Mouse (Mus musculus): ENCODE data around the gene Foxp1. TPM values are rescaled to one million over a fixed set of nuclear protein-coding genes. Genes with fewer than 3 reads are reported as not detected.

Foxp1 gene
- polyA plus RNA-seq, 1 experiment from 2014 or later: 89.2 TPM

DNA sequence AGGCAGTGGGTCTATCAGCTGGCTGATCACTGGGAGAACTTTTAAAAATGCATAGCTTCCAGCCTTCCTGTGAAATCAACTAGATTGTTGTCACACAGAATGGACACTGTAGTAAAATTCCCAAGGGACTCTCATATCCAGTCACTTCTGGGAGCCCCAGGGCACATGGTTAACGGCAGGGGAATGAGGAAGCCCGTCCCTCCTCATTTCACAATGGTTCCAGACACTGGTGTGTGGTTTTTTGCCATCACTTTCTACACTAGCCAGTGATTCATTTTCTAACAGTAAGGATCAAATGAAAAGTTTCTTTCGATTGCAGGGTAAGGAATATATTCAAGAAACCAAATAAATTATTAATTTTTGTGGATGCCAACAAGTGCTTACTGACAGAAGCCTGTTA lies 54.7 kb downstream of the Foxp1 start:
- no peak overlapping the region for H3K4me2 ChIP-seq (ENCODE audit: low read length)
- H3K9me3 ChIP-seq (ENCODE audit: control insufficient read depth, low read length): no peaks in the 10 kb centered on the region
- DNase-seq (no peak), ATAC-seq (ENCODE audit: low FRiP score, low TSS enrichment) (no peak)
- 48% methylated on average over 3 of the region's 3 CpGs for WGBS
- H3K27ac ChIP-seq (replicated peaks; ENCODE audit: low read depth, low read length): no peak overlapping the region
- no peaks in the 10 kb centered on the region for H3K27me3 ChIP-seq (ENCODE audit: control insufficient read depth, insufficient read depth, low read length)
- H3K36me3 ChIP-seq (ENCODE audit: control insufficient read depth, insufficient read depth, low read length): no peaks in the 10 kb centered on the region
- H3K4me3 ChIP-seq (replicated peaks; ENCODE audit: low read depth, low read length): no peak overlapping the region
- 0 out of 2 replicates have a peak, but pooled peaks cover 3% of the 10 kb centered on the region for H3K4me1 ChIP-seq (ENCODE audit: control insufficient read depth, insufficient read depth, low read length)
- no peak overlapping the region for H3K9ac ChIP-seq (replicated peaks; ENCODE audit: low read length)

DNA sequence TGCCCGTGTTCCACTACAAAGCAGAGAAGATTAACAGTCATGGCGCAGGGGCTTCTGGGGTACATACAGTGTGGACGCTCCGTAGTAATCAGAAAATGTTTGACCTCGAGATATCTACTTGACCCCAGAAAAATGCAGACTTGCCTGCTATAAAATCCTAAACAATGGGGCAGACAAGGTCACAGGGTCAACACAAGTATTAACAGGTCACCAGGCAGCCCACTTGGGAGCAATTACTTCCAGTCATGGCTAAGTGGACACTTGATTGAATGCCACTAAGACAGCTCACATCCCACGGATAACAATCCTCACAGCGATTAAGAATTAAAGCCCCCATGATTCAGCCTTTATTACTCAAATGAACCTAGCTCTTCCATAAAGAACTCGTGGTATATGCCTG lies 55.4 kb downstream of the Foxp1 start:
- 20% methylated on average over 8 of the region's 8 CpGs for WGBS
- Histone ChIP-seq H3K4me1 (ENCODE audit: control insufficient read depth, insufficient read depth, low read length) (0 out of 2 replicates have a peak, but pooled peaks cover 3% of the 10 kb centered on the region), H3K9me3 (ENCODE audit: control insufficient read depth, low read length) (no peaks in the 10 kb centered on the region), H3K4me3 (replicated peaks; ENCODE audit: low read depth, low read length) (no peak overlapping the region), H3K27ac (replicated peaks; ENCODE audit: low read depth, low read length) (no peak overlapping the region), H3K27me3 (ENCODE audit: control insufficient read depth, insufficient read depth, low read length) (no peaks in the 10 kb centered on the region), H3K4me2 (ENCODE audit: low read length) (no peak overlapping the region), H3K9ac (replicated peaks; ENCODE audit: low read length) (no peak overlapping the region), H3K36me3 (ENCODE audit: control insufficient read depth, insufficient read depth, low read length) (no peaks in the 10 kb centered on the region)
- DNase-seq: no peak
- no peak for ATAC-seq (ENCODE audit: low FRiP score, low TSS enrichment)

GRCm38 (mm10) chr6:99466354-99466753 lies 56.2 kb downstream of the Foxp1 start:
- no peaks in the 10 kb centered on the region for H3K36me3 ChIP-seq (ENCODE audit: control insufficient read depth, insufficient read depth, low read length)
- 0 out of 2 replicates have a peak, but pooled peaks cover 3% of the 10 kb centered on the region for H3K4me1 ChIP-seq (ENCODE audit: control insufficient read depth, insufficient read depth, low read length)
- no peak for DNase-seq
- no peak overlapping the region for H3K4me2 ChIP-seq (ENCODE audit: low read length)
- 89% methylated on average over 8 of the region's 8 CpGs for WGBS
- no peak for ATAC-seq (ENCODE audit: low FRiP score, low TSS enrichment)
- no peak overlapping the region for H3K9ac ChIP-seq (replicated peaks; ENCODE audit: low read length)
- H3K4me3 ChIP-seq (replicated peaks; ENCODE audit: low read depth, low read length): no peak overlapping the region
- no peak overlapping the region for H3K27ac ChIP-seq (replicated peaks; ENCODE audit: low read depth, low read length)
- H3K27me3 ChIP-seq (ENCODE audit: control insufficient read depth, insufficient read depth, low read length): no peaks in the 10 kb centered on the region
- H3K9me3 ChIP-seq (ENCODE audit: control insufficient read depth, low read length): no peaks in the 10 kb centered on the region

DNA sequence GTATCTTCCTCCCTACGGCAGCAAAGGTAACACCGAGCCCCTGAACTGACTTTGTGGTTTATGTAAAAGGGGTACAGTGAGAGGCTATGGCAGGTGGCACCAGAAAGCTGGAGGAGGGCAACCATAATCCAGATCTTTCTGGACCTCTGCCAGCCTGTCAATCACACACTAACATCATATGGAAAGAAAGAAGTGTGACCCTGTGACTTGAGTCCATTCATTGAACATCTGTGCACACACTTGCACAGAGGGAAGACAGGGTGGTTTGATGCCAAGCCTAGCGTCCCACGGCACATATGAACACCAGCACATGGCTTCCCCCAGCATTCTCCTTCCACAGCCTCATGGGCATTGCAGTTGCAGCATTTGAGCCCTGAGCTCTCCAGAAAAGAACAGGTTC lies 58.1 kb downstream of the Foxp1 start:
- WGBS: 69% methylated on average over 4 of the region's 4 CpGs
- Histone ChIP-seq H3K4me3 (replicated peaks; ENCODE audit: low read depth, low read length) (no peak overlapping the region), H3K27me3 (ENCODE audit: control insufficient read depth, insufficient read depth, low read length) (no peaks in the 10 kb centered on the region), H3K27ac (replicated peaks; ENCODE audit: low read depth, low read length) (no peak overlapping the region), H3K9ac (replicated peaks; ENCODE audit: low read length) (no peak overlapping the region), H3K4me1 (ENCODE audit: control insufficient read depth, insufficient read depth, low read length) (0 out of 2 replicates have a peak, but pooled peaks cover 3% of the 10 kb centered on the region), H3K9me3 (ENCODE audit: control insufficient read depth, low read length) (no peaks in the 10 kb centered on the region), H3K36me3 (ENCODE audit: control insufficient read depth, insufficient read depth, low read length) (no peaks in the 10 kb centered on the region), H3K4me2 (ENCODE audit: low read length) (no peak overlapping the region)
- no peak; the same call in 1 of the 2 replicates for ATAC-seq (ENCODE audit: low FRiP score, low TSS enrichment)
- no peak for DNase-seq

- no peak for ATAC-seq (ENCODE audit: low FRiP score, low TSS enrichment)
- Histone ChIP-seq H3K9me3 (ENCODE audit: control insufficient read depth, low read length) (no peaks in the 10 kb centered on the region), H3K9ac (replicated peaks; ENCODE audit: low read length) (no peak overlapping the region), H3K4me3 (replicated peaks; ENCODE audit: low read depth, low read length) (no peak overlapping the region), H3K27ac (replicated peaks; ENCODE audit: low read depth, low read length) (no peak overlapping the region), H3K36me3 (ENCODE audit: control insufficient read depth, insufficient read depth, low read length) (no peaks in the 10 kb centered on the region), H3K4me1 (ENCODE audit: control insufficient read depth, insufficient read depth, low read length) (0 out of 2 replicates have a peak, but pooled peaks cover 3% of the 10 kb centered on the region), H3K27me3 (ENCODE audit: control insufficient read depth, insufficient read depth, low read length) (no peaks in the 10 kb centered on the region), H3K4me2 (ENCODE audit: low read length) (no peak overlapping the region)
- WGBS: 81% methylated on average over 7 of the region's 7 CpGs
- DNase-seq: no peak
Measured at GRCm38 (mm10) chr6:99463906-99464305, 58.6 kb downstream of the Foxp1 start.

DNA sequence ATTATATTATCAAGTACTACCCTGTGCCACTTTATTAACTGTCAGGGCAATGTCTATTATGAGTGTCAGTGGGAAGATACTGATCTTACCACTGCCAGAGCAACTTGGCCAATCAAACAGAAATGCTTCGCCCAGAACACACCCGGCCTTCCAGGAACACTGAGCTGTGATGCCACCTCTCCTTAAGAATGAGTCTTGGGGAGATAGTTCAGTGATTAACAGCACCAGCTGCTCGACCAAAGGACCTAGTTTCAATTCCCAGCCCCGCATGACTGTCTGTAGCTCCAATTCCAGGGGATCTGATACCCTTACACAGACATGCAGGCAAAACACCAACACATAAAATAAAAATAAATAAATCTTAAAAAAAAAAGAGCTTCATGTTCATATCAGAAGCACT lies 63.7 kb downstream of the Foxp1 start:
- Histone ChIP-seq H3K4me3 (replicated peaks; ENCODE audit: low read depth, low read length) (no peak overlapping the region), H3K27ac (replicated peaks; ENCODE audit: low read depth, low read length) (no peak overlapping the region), H3K4me2 (ENCODE audit: low read length) (no peak overlapping the region), H3K9me3 (ENCODE audit: control insufficient read depth, low read length) (no peaks in the 10 kb centered on the region), H3K27me3 (ENCODE audit: control insufficient read depth, insufficient read depth, low read length) (no peaks in the 10 kb centered on the region), H3K4me1 (ENCODE audit: control insufficient read depth, insufficient read depth, low read length) (no peaks in the 10 kb centered on the region), H3K9ac (replicated peaks; ENCODE audit: low read length) (no peak overlapping the region), H3K36me3 (ENCODE audit: control insufficient read depth, insufficient read depth, low read length) (no peaks in the 10 kb centered on the region)
- WGBS: 95% methylated on average over 4 of the region's 4 CpGs
- no peak for ATAC-seq (ENCODE audit: low FRiP score, low TSS enrichment)
- no peak for DNase-seq

DNA sequence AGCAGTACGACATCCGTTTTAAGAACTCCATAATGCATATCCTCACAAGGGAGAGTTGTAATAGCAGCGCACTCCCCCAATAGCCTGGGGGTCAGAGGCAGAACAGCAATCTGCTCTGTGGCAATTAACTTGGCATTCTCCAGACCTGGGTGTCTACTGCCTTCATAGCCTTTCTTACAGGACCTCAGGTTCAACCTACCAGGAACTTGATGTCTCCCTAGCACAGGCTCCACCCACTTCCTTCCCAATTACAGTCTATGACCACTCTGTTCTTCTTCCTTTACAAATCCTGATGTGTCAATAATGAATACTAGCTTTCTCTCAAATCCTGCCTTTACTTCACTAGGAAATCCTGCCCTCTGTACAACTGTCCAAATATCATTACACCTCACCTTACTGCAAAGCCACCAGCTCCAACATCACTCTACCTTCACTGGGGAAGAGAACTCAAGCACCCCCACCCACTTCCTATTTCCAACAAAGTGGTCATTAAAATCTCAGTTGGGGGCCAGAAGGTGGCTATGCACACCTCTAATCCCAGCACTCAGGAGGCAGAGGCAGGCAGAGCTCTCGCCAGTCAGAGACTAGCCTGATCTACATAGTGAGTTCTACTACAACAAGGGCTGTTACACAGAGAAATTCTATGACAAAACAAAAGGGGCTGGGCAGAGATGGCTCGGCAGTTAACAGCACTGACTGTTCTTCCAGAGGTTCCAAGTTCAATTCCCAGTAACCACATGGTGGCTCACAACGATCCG lies 68.6 kb downstream of the Foxp1 start:
- Histone ChIP-seq H3K4me1 (ENCODE audit: control insufficient read depth, insufficient read depth, low read length) (no peaks in the 10 kb centered on the region), H3K9me3 (ENCODE audit: control insufficient read depth, low read length) (no peaks in the 10 kb centered on the region), H3K4me2 (ENCODE audit: low read length) (no peak overlapping the region)

GRCm38 (mm10) chr6:99452638-99453185 lies 69.8 kb downstream of the Foxp1 start:
- ATAC-seq (ENCODE audit: low FRiP score, low TSS enrichment): no peak
- no peak overlapping the region for H3K27ac ChIP-seq (replicated peaks; ENCODE audit: low read depth, low read length)
- no peaks in the 10 kb centered on the region for H3K9me3 ChIP-seq (ENCODE audit: control insufficient read depth, low read length)
- no peak for DNase-seq
- H3K36me3 ChIP-seq (ENCODE audit: control insufficient read depth, insufficient read depth, low read length): no peaks in the 10 kb centered on the region
- no peaks in the 10 kb centered on the region for H3K27me3 ChIP-seq (ENCODE audit: control insufficient read depth, insufficient read depth, low read length)
- 68% methylated on average over 2 of the region's 2 CpGs for WGBS
- no peak overlapping the region for H3K4me2 ChIP-seq (ENCODE audit: low read length)
- H3K4me1 ChIP-seq (ENCODE audit: control insufficient read depth, insufficient read depth, low read length): no peaks in the 10 kb centered on the region
- H3K4me3 ChIP-seq (replicated peaks; ENCODE audit: low read depth, low read length): no peak overlapping the region
- H3K9ac ChIP-seq (replicated peaks; ENCODE audit: low read length): no peak overlapping the region

More for the DNA sequence above, 68.6 kb downstream of the Foxp1 start:
- no peak overlapping the region for H3K27ac ChIP-seq (replicated peaks; ENCODE audit: low read depth, low read length)
- 88% methylated on average over 7 of the region's 7 CpGs for WGBS
- H3K4me3 ChIP-seq (replicated peaks; ENCODE audit: low read depth, low read length): no peak overlapping the region
- H3K9ac ChIP-seq (replicated peaks; ENCODE audit: low read length): no peak overlapping the region
- H3K36me3 ChIP-seq (ENCODE audit: control insufficient read depth, insufficient read depth, low read length): no peaks in the 10 kb centered on the region
- ATAC-seq (ENCODE audit: low FRiP score, low TSS enrichment) (no peak), DNase-seq (no peak)
- no peaks in the 10 kb centered on the region for H3K27me3 ChIP-seq (ENCODE audit: control insufficient read depth, insufficient read depth, low read length)

DNA sequence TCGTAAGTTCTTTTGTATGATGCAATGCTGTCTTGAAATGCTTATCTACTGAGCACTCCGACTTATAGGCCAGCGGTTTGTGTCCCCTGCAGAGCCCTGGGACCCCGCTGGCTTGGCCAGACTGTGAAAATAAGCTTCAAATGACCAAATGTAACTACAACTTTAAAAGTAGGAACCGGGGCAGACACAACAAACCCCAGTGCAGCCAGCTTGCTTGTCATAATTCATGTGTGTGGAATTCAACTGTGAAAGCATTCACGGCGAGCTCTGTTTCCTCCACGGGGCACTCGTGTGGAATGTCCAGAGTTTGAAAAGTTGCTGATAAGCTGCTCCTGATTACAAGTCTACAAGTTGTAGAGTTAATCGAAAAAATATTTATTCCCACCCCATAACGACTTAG lies 71.0 kb downstream of the Foxp1 start:
- Histone ChIP-seq H3K27me3 (ENCODE audit: control insufficient read depth, insufficient read depth, low read length) (no peaks in the 10 kb centered on the region), H3K9ac (replicated peaks; ENCODE audit: low read length) (no peak overlapping the region), H3K27ac (replicated peaks; ENCODE audit: low read depth, low read length) (no peak overlapping the region), H3K4me1 (ENCODE audit: control insufficient read depth, insufficient read depth, low read length) (no peaks in the 10 kb centered on the region), H3K4me3 (replicated peaks; ENCODE audit: low read depth, low read length) (no peak overlapping the region), H3K4me2 (ENCODE audit: low read length) (no peak overlapping the region), H3K36me3 (ENCODE audit: control insufficient read depth, insufficient read depth, low read length) (no peaks in the 10 kb centered on the region), H3K9me3 (ENCODE audit: control insufficient read depth, low read length) (no peaks in the 10 kb centered on the region)
- WGBS: 64% methylated on average over 11 of the region's 11 CpGs
- ATAC-seq (ENCODE audit: low FRiP score, low TSS enrichment) (no peak), DNase-seq (no peak)
